Mouse (Mus musculus) heart, adult 2 months (tissue): ENCODE data around the gene Nell1.

Experiments used
- CTCF ChIP-seq: fragments of 200-600 bp; IDR thresholded peaks from 2 replicates; pipeline ENCODE4 v1.8.1; 2022; ENCODE audit warnings: antibody characterized with exemption, mild to moderate bottlenecking, moderate library complexity
- POLR2A ChIP-seq: fragments of 200-500 bp; IDR thresholded peaks from 2 replicates; pipeline ENCODE4 v1.6.1; 2011; ENCODE audit warnings: mild to moderate bottlenecking, low read depth, low read length, control low read depth; ENCODE audit not compliant: insufficient read depth

DNA sequence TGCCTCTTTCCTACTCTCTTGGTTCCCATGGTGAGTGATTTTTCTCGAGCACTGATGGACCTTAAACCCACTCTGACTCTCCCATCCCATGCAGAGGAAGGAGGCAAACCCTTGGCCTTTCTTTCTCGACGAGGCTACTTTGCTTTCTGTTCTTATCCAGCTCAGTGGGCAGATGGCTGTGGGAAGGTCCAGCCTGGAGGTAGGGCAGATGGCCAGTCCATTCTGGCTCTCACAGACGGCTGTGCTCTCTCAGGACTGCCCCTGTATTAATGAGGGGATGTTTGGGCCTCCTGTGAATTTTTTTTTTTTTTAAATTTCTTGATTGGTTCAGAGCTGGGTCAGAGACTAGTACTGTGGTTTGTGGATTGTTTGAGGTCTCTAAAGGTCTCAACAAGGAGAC lies 5.1 kb upstream of the Nell1 start:
- TF ChIP-seq CTCF = no peak
- TF ChIP-seq POLR2A = no peak
